ENCODE assay signal across 20 mouse cellular contexts in the genomic region with DNA sequence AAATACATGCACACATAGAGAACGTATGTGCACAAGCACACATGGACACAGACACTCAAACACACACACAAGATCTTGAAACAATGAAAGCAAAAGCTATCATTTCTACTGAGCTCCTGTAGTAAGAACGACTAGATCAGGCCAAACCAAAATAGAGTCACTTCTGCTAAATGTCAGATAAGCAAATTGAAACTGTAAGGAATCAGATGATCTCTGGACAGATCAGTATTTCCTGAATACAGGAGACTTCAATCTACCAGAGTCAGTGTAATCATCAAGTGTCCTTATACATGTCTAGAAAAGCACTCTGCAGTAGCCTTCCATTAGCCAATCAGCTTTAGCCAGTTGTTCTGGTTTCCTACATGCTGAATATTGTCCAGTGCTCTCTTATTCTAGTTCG.
"Had no signal": no experiment of that assay in that cellular context is flagged by ENCODE, and none has a peak within 500 bp of the region (broad histone marks: within the 10 kb centered on the region; RNA-seq: fewer than 3 reads in every experiment).

No protein-coding gene starts in this region.

- H3K9ac ChIP-seq: liver, embryonic 14.5 days; lung, embryonic 14.5 days; midbrain, embryonic 12.5 days; neural tube, embryonic 13.5 days; neural tube, embryonic 15.5 days had no signal

- H3K9me3 ChIP-seq: midbrain, embryonic 10.5 days; midbrain, embryonic 12.5 days; neural tube, embryonic 13.5 days; neural tube, embryonic 15.5 days had no signal

- H3K36me3 ChIP-seq: midbrain, embryonic 10.5 days; midbrain, embryonic 12.5 days; neural tube, embryonic 13.5 days; neural tube, embryonic 15.5 days had no signal

- H3K27ac ChIP-seq: liver, embryonic 14.5 days; midbrain, embryonic 10.5 days; midbrain, embryonic 12.5 days; neural tube, embryonic 13.5 days; neural tube, embryonic 15.5 days had no signal

- DNase-seq: lung, adult 18-20 months; lung, embryonic 14.5 days; lung, postnatal 10 days; lung, postnatal 4 days; midbrain, embryonic 14.5 days; retina, postnatal 1 day; right cerebral cortex, adult 18-20 months; right cerebral cortex, postnatal 25 days; right cerebral cortex, postnatal 4 days; spleen, adult 18-20 months; thymus, adult 18-20 months; thymus, postnatal 14 days; thymus, postnatal 36 days had no signal

- H3K4me1 ChIP-seq: midbrain, embryonic 10.5 days; midbrain, embryonic 12.5 days; neural tube, embryonic 13.5 days; neural tube, embryonic 15.5 days had no signal

- ATAC-seq: midbrain, embryonic 16.5 days had no signal

- H3K4me3 ChIP-seq: midbrain, embryonic 10.5 days; midbrain, embryonic 12.5 days; myocyte; neural tube, embryonic 13.5 days; neural tube, embryonic 15.5 days had no signal

- H3K4me2 ChIP-seq: lung, embryonic 14.5 days; midbrain, embryonic 12.5 days; neural tube, embryonic 13.5 days; neural tube, embryonic 15.5 days had no signal

- H3K27me3 ChIP-seq: midbrain, embryonic 12.5 days; neural tube, embryonic 13.5 days; neural tube, embryonic 15.5 days had no signal
